Mouse (Mus musculus) monocyte, adult 2 months (primary cell): ENCODE data around the gene Tecta.

ENCODE experiments used
- DNase-seq, 2 experiments: peaks; one replicate each; pipeline ENCODE4 v3.0.0; 2022; ENCODE audit warnings: low spot score in 2 of 2, low read depth in 1 of 2

The Tecta gene

GRCm38 (mm10) chr9:42323238-42323637, 76.5 kb downstream of the Tecta start:
- DNase-seq: no peak

- no peak for DNase-seq
These were observed 78.3 kb downstream of the Tecta start for GRCm38 (mm10) chr9:42321442-42321841.

- no peak for DNase-seq
These were observed 79.1 kb downstream of the Tecta start for GRCm38 (mm10) chr9:42320616-42321015.

- DNase-seq: no peak
These were observed 81.2 kb downstream of the Tecta start for GRCm38 (mm10) chr9:42318455-42318987.

- no peak for DNase-seq
These were observed 82.4 kb downstream of the Tecta start for GRCm38 (mm10) chr9:42317337-42317736.

GRCm38 (mm10) chr9:42315816-42316215, 83.9 kb downstream of the Tecta start:
- DNase-seq: no peak

- DNase-seq: no peak
These were observed 84.8 kb downstream of the Tecta start for GRCm38 (mm10) chr9:42314959-42315358.

GRCm38 (mm10) chr9:42314388-42314787, 85.3 kb downstream of the Tecta start:
- no peak for DNase-seq

GRCm38 (mm10) chr9:42313872-42314271, 85.9 kb downstream of the Tecta start:
- no peak for DNase-seq

- DNase-seq: no peak
These were observed 88.4 kb downstream of the Tecta start for GRCm38 (mm10) chr9:42311311-42311710.

GRCm38 (mm10) chr9:42303894-42304293, 95.8 kb downstream of the Tecta start:
- DNase-seq: no peak

GRCm38 (mm10) chr9:42301082-42301633, 98.6 kb downstream of the Tecta start:
- no peak for DNase-seq

- DNase-seq: peak in 1 of 2 experiments; percentile 11
These were observed 103.3 kb downstream of the Tecta start for GRCm38 (mm10) chr9:42296297-42296922.

GRCm38 (mm10) chr9:42294131-42294530, 105.6 kb downstream of the Tecta start:
- DNase-seq: no peak

- DNase-seq: no peak
These were observed 106.1 kb downstream of the Tecta start for GRCm38 (mm10) chr9:42293596-42293995.

- no peak for DNase-seq
These were observed 106.7 kb downstream of the Tecta start for GRCm38 (mm10) chr9:42293051-42293450.

- DNase-seq: peak in 1 of 2 experiments; percentile 8
These were observed 120.1 kb downstream of the Tecta start for GRCm38 (mm10) chr9:42279676-42280075.
